Mouse (Mus musculus) frontal cortex, adult (tissue): ENCODE data around the gene Gm1043.

Experiments used
- ATAC-seq: cut with Nextera tagmentation; 2 replicates; pipeline ENCODE4 v1.9.2; 2017; ENCODE audit warnings: mild to moderate bottlenecking, moderate library complexity, mixed read lengths; ENCODE audit not compliant: low TSS enrichment

Gm1043 gene

GRCm38 (mm10) chr5:37109280-37109849 lies 24.2 kb downstream of the Gm1043 start:
- ATAC-seq: peak; percentile 64

GRCm38 (mm10) chr5:37112389-37112788 lies 27.2 kb downstream of the Gm1043 start:
- no peak for ATAC-seq

GRCm38 (mm10) chr5:37117126-37117525 lies 32.0 kb downstream of the Gm1043 start:
- no peak for ATAC-seq

GRCm38 (mm10) chr5:37118242-37118641 lies 33.1 kb downstream of the Gm1043 start:
- peak; percentile 62 for ATAC-seq

GRCm38 (mm10) chr5:37121186-37121680 lies 36.1 kb downstream of the Gm1043 start:
- ATAC-seq: 0 out of 2 replicates have a peak, but pooled peaks have one; percentile 3

GRCm38 (mm10) chr5:37131841-37132240 lies 46.7 kb downstream of the Gm1043 start:
- no peak for ATAC-seq

GRCm38 (mm10) chr5:37141745-37142144 lies 56.6 kb downstream of the Gm1043 start:
- ATAC-seq: no peak

- ATAC-seq: peak; percentile 68; the same call in 1 of the 2 replicates
These were observed 62.4 kb downstream of the Gm1043 start for GRCm38 (mm10) chr5:37147536-37147935.

GRCm38 (mm10) chr5:37150650-37151049 lies 65.5 kb downstream of the Gm1043 start:
- ATAC-seq: no peak

- peak; percentile 22; the same call in 1 of the 2 replicates for ATAC-seq
These were observed 69.3 kb downstream of the Gm1043 start for GRCm38 (mm10) chr5:37154472-37154871.

- ATAC-seq: no peak
These were observed 73.2 kb downstream of the Gm1043 start for GRCm38 (mm10) chr5:37158408-37158807.

- peak; percentile 94 for ATAC-seq
These were observed 78.0 kb downstream of the Gm1043 start for GRCm38 (mm10) chr5:37162871-37163781.

GRCm38 (mm10) chr5:37176466-37176865 lies 91.3 kb downstream of the Gm1043 start:
- ATAC-seq: no peak

GRCm38 (mm10) chr5:37177061-37177460 lies 91.9 kb downstream of the Gm1043 start:
- ATAC-seq: peak; percentile 84

- ATAC-seq: 0 out of 2 replicates have a peak, but pooled peaks have one; percentile 31
These were observed 93.6 kb downstream of the Gm1043 start for GRCm38 (mm10) chr5:37178811-37179210.

- no peak for ATAC-seq
These were observed 94.7 kb downstream of the Gm1043 start for GRCm38 (mm10) chr5:37179872-37180271.

- ATAC-seq: no peak
These were observed 95.5 kb downstream of the Gm1043 start for GRCm38 (mm10) chr5:37180624-37181023.

- no peak for ATAC-seq
These were observed 99.4 kb downstream of the Gm1043 start for GRCm38 (mm10) chr5:37184605-37185004.

- no peak for ATAC-seq
These were observed 105.2 kb downstream of the Gm1043 start for GRCm38 (mm10) chr5:37190378-37190777.

- no peak for ATAC-seq
These were observed 111.0 kb downstream of the Gm1043 start for GRCm38 (mm10) chr5:37196196-37196595.

- ATAC-seq: no peak
These were observed 111.6 kb downstream of the Gm1043 start for GRCm38 (mm10) chr5:37196666-37197250.

- 0 out of 2 replicates have a peak, but pooled peaks have one; percentile 24 for ATAC-seq
These were observed 112.3 kb downstream of the Gm1043 start for GRCm38 (mm10) chr5:37197423-37197822.
